Mouse (Mus musculus) heart, embryonic 15.5 days (tissue): ENCODE measurements at regions not wholly inside any gene's neighbourhood (a gene's known extent, or its start where the extent isn't known, plus 50 kb on each side); places are given as distances from the start of the nearest gene placed in this dataset.

Experiments used
- ATAC-seq: fragments of 200-750 bp; cut with Nextera tagmentation; replicated peaks from 2 replicates; pipeline ENCODE4 v1.8.0; 2017; ENCODE audit warnings: low read depth, moderate TSS enrichment; ENCODE audit not compliant: insufficient number of reproducible peaks, insufficient read depth, low FRiP score
- H3K27ac ChIP-seq: fragments of 300-500 bp; sonication (generic); 2 replicates; pipeline ENCODE4 v1.5.1; 2015; ENCODE audit warnings: mild to moderate bottlenecking, inconsistent platforms
- H3K27me3 ChIP-seq: fragments of 300-500 bp; sonication (generic); 2 replicates; pipeline ENCODE4 v1.6.1; 2015; ENCODE audit warnings: inconsistent platforms
- H3K36me3 ChIP-seq: fragments of 300-500 bp; sonication (generic); 2 replicates; pipeline ENCODE4 v1.6.1; 2015; ENCODE audit warnings: mild to moderate bottlenecking, inconsistent platforms
- H3K4me1 ChIP-seq: fragments of 300-500 bp; sonication (generic); replicated peaks from 2 replicates; pipeline ENCODE4 v1.6.1; 2015; ENCODE audit warnings: inconsistent platforms
- H3K4me2 ChIP-seq: fragments of 300-500 bp; sonication (generic); 2 replicates; pipeline ENCODE4 v1.6.1; 2015; ENCODE audit warnings: inconsistent platforms, mild to moderate bottlenecking, moderate library complexity
- H3K4me3 ChIP-seq: fragments of 300-500 bp; sonication (generic); 2 replicates; pipeline ENCODE4 v1.5.1; 2015; ENCODE audit warnings: mild to moderate bottlenecking, inconsistent platforms
- H3K9ac ChIP-seq: fragments of 300-500 bp; sonication (generic); 2 replicates; pipeline ENCODE4 v1.6.1; 2015; ENCODE audit warnings: mild to moderate bottlenecking, inconsistent platforms
- H3K9me3 ChIP-seq: fragments of 300-500 bp; sonication (generic); replicated peaks from 2 replicates; pipeline ENCODE4 v1.6.1; 2016; ENCODE audit warnings: inconsistent platforms
- whole genome bisulfite sequencing: fragments of 180-500 bp; shearing (Covaris S2); methylation state at CpG from one replicate; pipeline ENCODE4 v1.1.7; 2015; ENCODE audit warnings: mixed read lengths; 5-methylcytosine and 5-hydroxymethylcytosine counted together

GRCm38 (mm10) chr2:114898812-114899211, 244.0 kb upstream of the Dph6 start:
- 79% methylated on average over 2 of the region's 2 CpGs for WGBS
- H3K27ac ChIP-seq = no peak overlapping the region
- ATAC-seq = no peak

GRCm38 (mm10) chr2:114911845-114912500, 257.2 kb upstream of the Dph6 start:
- H3K27me3 ChIP-seq = no peaks in the 10 kb centered on the region
- H3K36me3 ChIP-seq = no peaks in the 10 kb centered on the region
- WGBS = 65% methylated on average over 7 of the region's 7 CpGs
- no peak for ATAC-seq
- no peak overlapping the region for H3K4me2 ChIP-seq
- no peak overlapping the region for H3K27ac ChIP-seq
- no peaks in the 10 kb centered on the region for H3K9me3 ChIP-seq
- H3K4me3 ChIP-seq = no peak overlapping the region
- no peaks in the 10 kb centered on the region for H3K4me1 ChIP-seq
- H3K9ac ChIP-seq = no peak overlapping the region

More at GRCm38 (mm10) chr2:114898812-114899211, 244.0 kb upstream of the Dph6 start:
- Histone ChIP-seq H3K27me3 (no peaks in the 10 kb centered on the region), H3K36me3 (no peaks in the 10 kb centered on the region), H3K4me3 (no peak overlapping the region), H3K9ac (no peak overlapping the region), H3K9me3 (no peaks in the 10 kb centered on the region), H3K4me2 (no peak overlapping the region), H3K4me1 (no peaks in the 10 kb centered on the region)

- ATAC-seq = no peak
- Histone ChIP-seq H3K9me3 (no peaks in the 10 kb centered on the region), H3K36me3 (no peaks in the 10 kb centered on the region), H3K9ac (no peak overlapping the region), H3K27me3 (no peaks in the 10 kb centered on the region), H3K4me3 (no peak overlapping the region), H3K27ac (no peak overlapping the region), H3K4me2 (no peak overlapping the region), H3K4me1 (no peaks in the 10 kb centered on the region)
- 65% methylated on average over 6 of the region's 6 CpGs for WGBS
These were observed 260.4 kb upstream of the Dph6 start for GRCm38 (mm10) chr2:114915025-114915690.

GRCm38 (mm10) chr2:114918420-114919332, 263.9 kb upstream of the Dph6 start:
- Histone ChIP-seq H3K36me3 (no peaks in the 10 kb centered on the region), H3K4me3 (no peak overlapping the region), H3K4me2 (no peak overlapping the region), H3K4me1 (no peaks in the 10 kb centered on the region), H3K27me3 (no peaks in the 10 kb centered on the region), H3K27ac (no peak overlapping the region), H3K9me3 (no peaks in the 10 kb centered on the region), H3K9ac (no peak overlapping the region)
- 82% methylated on average over 16 of the region's 16 CpGs for WGBS
- ATAC-seq = no peak

DNA sequence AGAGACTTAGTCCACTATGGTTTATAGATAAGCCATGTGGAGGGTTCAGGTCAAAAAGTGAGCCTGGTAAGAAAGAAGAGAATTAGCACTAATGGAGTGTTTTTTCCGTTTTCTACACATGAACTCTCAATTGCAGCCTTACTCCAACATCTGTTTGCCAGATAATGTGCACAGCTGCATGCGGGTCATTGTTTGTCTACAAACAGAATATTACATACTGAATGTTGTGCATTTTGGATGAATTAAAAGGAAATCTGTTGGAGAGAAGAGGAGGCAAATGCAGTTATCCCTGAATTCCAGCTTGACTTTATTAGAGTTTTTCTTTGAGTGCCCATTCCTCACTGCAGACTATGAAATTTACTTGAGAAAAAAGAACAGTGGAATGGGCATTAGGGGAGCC, 269.1 kb upstream of the Dph6 start:
- no peaks in the 10 kb centered on the region for H3K9me3 ChIP-seq
- 79% methylated on average over 2 of the region's 2 CpGs for WGBS
- H3K27me3 ChIP-seq = no peaks in the 10 kb centered on the region
- no peak overlapping the region for H3K4me3 ChIP-seq
- no peak overlapping the region for H3K9ac ChIP-seq
- no peak overlapping the region for H3K4me2 ChIP-seq
- no peaks in the 10 kb centered on the region for H3K36me3 ChIP-seq
- ATAC-seq = no peak
- no peaks in the 10 kb centered on the region for H3K4me1 ChIP-seq
- no peak overlapping the region for H3K27ac ChIP-seq

GRCm38 (mm10) chr2:114935436-114935835, 280.7 kb upstream of the Dph6 start:
- no peak overlapping the region for H3K9ac ChIP-seq
- no peaks in the 10 kb centered on the region for H3K4me1 ChIP-seq
- no peak overlapping the region for H3K4me3 ChIP-seq
- H3K9me3 ChIP-seq = no peaks in the 10 kb centered on the region
- H3K4me2 ChIP-seq = no peak overlapping the region
- H3K27me3 ChIP-seq = no peaks in the 10 kb centered on the region
- no peaks in the 10 kb centered on the region for H3K36me3 ChIP-seq
- no peak overlapping the region for H3K27ac ChIP-seq
- 68% methylated on average over 3 of the region's 3 CpGs for WGBS
- no peak for ATAC-seq

GRCm38 (mm10) chr2:114938416-114939147, 283.8 kb upstream of the Dph6 start:
- H3K27me3 ChIP-seq = no peaks in the 10 kb centered on the region
- no peak for ATAC-seq
- H3K9me3 ChIP-seq = no peaks in the 10 kb centered on the region
- no peak overlapping the region for H3K4me3 ChIP-seq
- no peak overlapping the region for H3K9ac ChIP-seq
- no peaks in the 10 kb centered on the region for H3K4me1 ChIP-seq
- H3K36me3 ChIP-seq = no peaks in the 10 kb centered on the region
- H3K4me2 ChIP-seq = no peak overlapping the region
- 56% methylated on average over 7 of the region's 7 CpGs for WGBS
- H3K27ac ChIP-seq = no peak overlapping the region

DNA sequence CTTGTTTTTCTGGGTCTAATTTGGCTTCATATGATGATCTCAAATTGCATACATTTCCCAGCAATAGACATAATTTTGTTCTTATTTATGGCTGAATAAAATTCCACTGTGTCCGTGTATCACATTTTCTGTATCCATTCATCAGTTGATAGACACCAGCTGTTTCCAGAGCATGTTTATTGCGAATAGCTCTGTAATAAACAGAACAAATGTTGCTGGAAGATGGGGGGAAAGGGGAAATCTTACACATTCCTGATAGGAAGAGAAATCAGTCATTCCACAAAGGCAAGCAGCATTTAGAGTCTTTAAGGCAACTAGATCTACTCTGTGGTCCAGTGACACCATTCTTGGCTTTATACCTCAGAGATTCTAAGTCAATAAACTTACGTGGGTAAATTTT, 311.3 kb upstream of the Dph6 start:
- ATAC-seq = no peak
- no peak overlapping the region for H3K27ac ChIP-seq
- H3K9me3 ChIP-seq = no peaks in the 10 kb centered on the region
- H3K9ac ChIP-seq = no peak overlapping the region
- no peaks in the 10 kb centered on the region for H3K36me3 ChIP-seq
- 73% methylated on average over 3 of the region's 3 CpGs for WGBS
- H3K27me3 ChIP-seq = no peaks in the 10 kb centered on the region
- H3K4me1 ChIP-seq = no peaks in the 10 kb centered on the region
- no peak overlapping the region for H3K4me2 ChIP-seq
- no peak overlapping the region for H3K4me3 ChIP-seq

DNA sequence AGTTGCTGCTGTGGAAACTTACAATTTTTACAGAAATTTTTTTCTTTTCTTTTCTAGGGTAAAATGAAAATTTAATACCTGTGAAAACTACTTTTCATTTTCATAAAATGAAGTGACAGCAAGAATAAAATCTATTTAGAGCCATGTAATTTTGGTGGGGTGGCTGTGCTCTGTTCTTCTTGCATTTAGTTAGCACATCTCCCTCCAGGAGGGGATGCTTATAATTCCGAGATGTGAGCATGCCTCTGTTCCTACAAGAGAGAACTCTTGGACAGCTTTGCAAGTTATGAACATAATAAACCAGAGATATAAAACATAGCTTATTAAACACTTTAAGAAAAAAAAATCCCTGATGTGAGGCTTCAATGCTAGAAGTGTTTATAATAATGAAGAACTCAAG, 313.9 kb upstream of the Dph6 start:
- H3K9ac ChIP-seq = no peak overlapping the region
- no peak overlapping the region for H3K4me2 ChIP-seq
- H3K4me3 ChIP-seq = no peak overlapping the region
- H3K27ac ChIP-seq = no peak overlapping the region
- no peaks in the 10 kb centered on the region for H3K27me3 ChIP-seq
- H3K36me3 ChIP-seq = no peaks in the 10 kb centered on the region
- H3K4me1 ChIP-seq = no peaks in the 10 kb centered on the region
- no peak for ATAC-seq
- no peaks in the 10 kb centered on the region for H3K9me3 ChIP-seq
- 73% methylated on average over 1 of the region's 1 CpGs for WGBS

DNA sequence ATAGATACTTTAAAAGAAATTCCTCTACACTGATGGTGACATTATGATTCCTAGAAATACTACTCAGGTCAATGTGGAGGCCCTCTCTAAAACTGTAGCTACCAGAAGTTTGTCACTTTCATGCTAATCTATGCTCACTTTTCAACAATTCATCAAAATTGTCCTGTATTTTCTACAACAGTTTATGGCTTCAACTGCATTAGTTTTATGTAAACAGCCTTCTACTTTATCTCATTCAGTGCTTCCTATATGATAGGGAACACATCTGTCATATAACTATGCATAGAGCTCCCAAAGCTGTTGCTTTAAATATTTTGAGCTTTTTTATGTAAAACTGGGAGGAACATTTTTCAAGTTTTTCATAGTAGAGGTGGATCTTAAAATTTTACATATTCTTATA, 338.7 kb upstream of the Dph6 start:
- no peaks in the 10 kb centered on the region for H3K4me1 ChIP-seq
- H3K4me2 ChIP-seq = no peak overlapping the region
- no peaks in the 10 kb centered on the region for H3K9me3 ChIP-seq
- H3K27ac ChIP-seq = no peak overlapping the region
- H3K27me3 ChIP-seq = no peaks in the 10 kb centered on the region
- H3K4me3 ChIP-seq = no peak overlapping the region
- no peaks in the 10 kb centered on the region for H3K36me3 ChIP-seq
- H3K9ac ChIP-seq = no peak overlapping the region
- no peak for ATAC-seq

- no peak overlapping the region for H3K4me3 ChIP-seq
- H3K9ac ChIP-seq = no peak overlapping the region
- H3K4me2 ChIP-seq = no peak overlapping the region
- H3K27ac ChIP-seq = no peak overlapping the region
- no peaks in the 10 kb centered on the region for H3K4me1 ChIP-seq
- no peaks in the 10 kb centered on the region for H3K36me3 ChIP-seq
- no peak for ATAC-seq
- H3K27me3 ChIP-seq = no peaks in the 10 kb centered on the region
- H3K9me3 ChIP-seq = no peaks in the 10 kb centered on the region
- 52% methylated on average over 2 of the region's 2 CpGs for WGBS
These were observed 339.1 kb upstream of the Dph6 start for GRCm38 (mm10) chr2:114993882-114994281.
